Mouse (Mus musculus): Measurements from ENCODE around the gene Defb28. TPM values are rescaled to one million over a fixed set of nuclear protein-coding genes. Genes with fewer than 3 reads are reported as not detected.

Defb28 gene
- polyA plus RNA-seq, 1 experiment, result not detected

DNA sequence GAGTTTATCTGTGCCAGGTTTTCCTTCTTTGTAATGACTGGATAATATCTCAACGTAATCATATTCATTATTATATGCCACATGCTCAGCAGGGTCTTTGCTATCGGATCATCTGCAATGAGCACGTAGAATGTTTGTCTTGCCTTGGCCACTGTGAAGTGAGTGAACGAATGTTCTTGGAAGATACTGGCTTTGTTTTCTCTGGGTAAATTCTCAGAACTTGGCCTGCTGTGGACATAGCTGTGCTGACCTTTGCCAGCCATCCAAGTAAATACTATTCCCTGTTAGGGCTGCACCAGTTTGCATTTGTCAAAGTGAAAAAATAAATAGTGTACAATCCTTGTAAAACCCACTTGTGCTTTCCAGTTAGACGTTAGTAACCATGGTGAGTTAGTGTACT, 30.1 kb downstream of the Defb28 start:
- Histone ChIP-seq H3K9me3 (peaks cover 1% of the 10 kb centered on the region; the same call in 1 of the 2 replicates), H3K27me3 (replicated peaks) (peaks cover 15% of the 10 kb centered on the region), H3K4me3 (replicated peaks) (no peak overlapping the region), H3K36me3 (replicated peaks; ENCODE audit: low read length) (no peaks in the 10 kb centered on the region), H3K4me1 (no peaks in the 10 kb centered on the region)
- TF ChIP-seq GATA1 (IDR thresholded peaks at IDR 0.05; ENCODE audit: borderline replicate concordance, low read length) (no peak), FLI1 (IDR thresholded peaks at IDR 0.05; ENCODE audit: low read length) (no peak)

DNA sequence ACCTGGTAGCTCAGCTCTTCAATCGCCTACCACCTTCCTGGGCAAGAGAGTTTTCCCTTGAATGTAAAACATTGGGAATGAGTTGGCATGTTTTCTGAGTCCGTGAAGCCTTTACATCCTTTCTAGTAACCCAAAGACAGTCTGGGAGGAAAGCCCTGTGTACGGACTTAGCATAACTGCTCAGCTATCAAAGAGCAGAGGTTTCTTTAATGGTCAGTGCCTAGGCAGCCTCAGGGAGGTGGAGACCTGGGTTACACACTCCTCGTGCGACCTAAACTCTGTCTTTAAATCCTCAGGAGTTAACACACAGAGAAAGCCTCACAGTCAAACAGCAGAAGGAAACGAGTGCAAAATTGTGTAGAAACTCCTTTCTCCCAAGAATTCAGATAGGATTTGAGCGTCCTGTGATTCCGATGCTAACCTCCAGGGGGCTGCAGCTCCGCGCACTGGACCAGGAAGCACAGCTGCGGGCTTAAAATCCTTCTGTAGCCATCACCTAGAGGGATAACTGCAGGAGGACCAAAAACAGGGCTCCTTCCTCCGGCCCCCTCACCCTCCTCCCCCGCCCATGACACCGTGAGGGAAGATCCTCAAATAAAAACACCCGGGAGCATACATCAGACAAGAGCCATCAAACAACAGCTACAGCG, 35.8 kb downstream of the Defb28 start:
- Histone ChIP-seq H3K4me3 (replicated peaks) (peak overlapping the region; percentile 23), H3K36me3 (replicated peaks; ENCODE audit: low read length) (no peaks in the 10 kb centered on the region), H3K4me1 (peaks cover 18% of the 10 kb centered on the region), H3K9me3 (no peaks in the 10 kb centered on the region), H3K27me3 (replicated peaks) (peaks cover 27% of the 10 kb centered on the region)
- TF ChIP-seq FLI1 (IDR thresholded peaks at IDR 0.05; ENCODE audit: low read length) (no peak), GATA1 (IDR thresholded peaks at IDR 0.05; ENCODE audit: borderline replicate concordance, low read length) (no peak)

DNA sequence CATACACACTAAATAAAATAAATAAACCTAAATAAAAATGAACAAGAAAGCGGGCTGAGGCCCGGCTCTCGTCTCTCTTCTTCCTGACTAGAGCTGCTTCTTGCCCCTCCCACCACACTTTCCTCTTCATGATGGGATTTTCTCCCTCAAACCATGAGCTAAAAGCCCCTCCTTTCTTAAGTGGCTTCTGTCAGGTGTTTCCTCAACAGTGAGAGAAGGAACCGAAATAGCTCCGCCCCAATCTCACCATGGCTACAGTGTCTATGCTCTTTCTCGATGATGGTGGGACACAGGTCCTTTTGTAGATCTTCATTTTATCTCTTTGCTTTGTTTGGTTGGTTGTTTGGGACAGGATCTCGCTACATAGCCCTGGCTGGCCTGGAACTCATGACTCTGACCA, 38.6 kb downstream of the Defb28 start:
- Histone ChIP-seq H3K4me3 (replicated peaks) (no peak overlapping the region), H3K27me3 (replicated peaks) (peaks cover 30% of the 10 kb centered on the region), H3K9me3 (peaks cover 7% of the 10 kb centered on the region), H3K4me1 (peaks cover 24% of the 10 kb centered on the region), H3K36me3 (replicated peaks; ENCODE audit: low read length) (no peaks in the 10 kb centered on the region)
- TF ChIP-seq GATA1 (IDR thresholded peaks at IDR 0.05; ENCODE audit: borderline replicate concordance, low read length) (no peak), FLI1 (IDR thresholded peaks at IDR 0.05; ENCODE audit: low read length) (no peak)

DNA sequence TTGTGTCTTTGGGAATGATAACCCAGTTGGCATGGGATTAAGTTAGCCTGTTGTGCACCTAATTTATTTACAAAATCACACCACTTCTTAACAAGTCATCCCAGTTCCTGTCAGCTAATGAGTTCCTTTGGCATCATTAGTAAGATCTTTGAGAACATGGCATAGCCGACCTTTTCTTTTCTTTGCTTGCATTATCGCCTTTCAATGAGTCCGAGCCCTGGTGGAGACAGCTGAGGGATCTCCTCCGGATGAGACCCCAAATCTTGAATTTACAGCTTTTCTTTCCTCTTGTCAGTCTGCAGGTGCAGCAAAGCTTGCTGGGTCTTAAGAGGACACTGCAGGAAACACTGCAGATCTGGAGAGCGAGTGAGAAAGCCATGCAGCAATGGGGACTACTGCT, 51.0 kb downstream of the Defb28 start, which contains the start of gene Gm17416:
TSS of gene Gm17416 (plus strand) at position 301 of the 400 bp plus-strand sequence.
- no peaks in the 10 kb centered on the region for H3K36me3 ChIP-seq (replicated peaks; ENCODE audit: low read length)
- H3K4me3 ChIP-seq (replicated peaks), result no peak within 1 kb of the TSS
- peaks cover 55% of the 10 kb centered on the region for H3K27me3 ChIP-seq (replicated peaks)
- TF ChIP-seq FLI1 (IDR thresholded peaks at IDR 0.05; ENCODE audit: low read length) (no peak), GATA1 (IDR thresholded peaks at IDR 0.05; ENCODE audit: borderline replicate concordance, low read length) (no peak)
- H3K4me1 ChIP-seq, result 0 out of 2 replicates have a peak, but pooled peaks cover 4% of the 10 kb centered on the region
- peaks cover 13% of the 10 kb centered on the region for H3K9me3 ChIP-seq

GRCm38 (mm10) chr2:152569881-152570280, 51.8 kb downstream of the Defb28 start:
- H3K9me3 ChIP-seq, result peaks cover 13% of the 10 kb centered on the region
- H3K4me3 ChIP-seq (replicated peaks), result no peak overlapping the region
- H3K36me3 ChIP-seq (replicated peaks; ENCODE audit: low read length), result no peaks in the 10 kb centered on the region
- H3K27me3 ChIP-seq (replicated peaks), result peaks cover 60% of the 10 kb centered on the region
- no peak for TF ChIP-seq GATA1 (IDR thresholded peaks at IDR 0.05; ENCODE audit: borderline replicate concordance, low read length)
- no peak for TF ChIP-seq FLI1 (IDR thresholded peaks at IDR 0.05; ENCODE audit: low read length)
- H3K4me1 ChIP-seq, result 0 out of 2 replicates have a peak, but pooled peaks cover 4% of the 10 kb centered on the region

GRCm38 (mm10) chr2:152570313-152570712, 52.3 kb downstream of the Defb28 start:
- H3K4me3 ChIP-seq (replicated peaks), result no peak overlapping the region
- H3K27me3 ChIP-seq (replicated peaks), result peaks cover 59% of the 10 kb centered on the region
- TF ChIP-seq GATA1 (IDR thresholded peaks at IDR 0.05; ENCODE audit: borderline replicate concordance, low read length) (no peak), FLI1 (IDR thresholded peaks at IDR 0.05; ENCODE audit: low read length) (no peak)

More at GRCm38 (mm10) chr2:152570313-152570712, 52.3 kb downstream of the Defb28 start:
- Histone ChIP-seq H3K9me3 (peaks cover 13% of the 10 kb centered on the region), H3K36me3 (replicated peaks; ENCODE audit: low read length) (no peaks in the 10 kb centered on the region), H3K4me1 (0 out of 2 replicates have a peak, but pooled peaks cover 4% of the 10 kb centered on the region)

Other genes with a start within 250 kb of the Defb28 start
- gene Tbc1d20, start 224.4 kb upstream of the Defb28 start, polyA plus RNA-seq (2012; ENCODE audit: insufficient read depth, low replicate concordance), result 6.9 and 22.2 TPM in 2 replicates
- 152 and 308 TPM in 2 replicates for gene Rbck1, start 185.6 kb upstream of the Defb28 start, polyA plus RNA-seq (2012; ENCODE audit: insufficient read depth, low replicate concordance)
- 26.3 and 95.5 TPM in 2 replicates for gene Trib3, start 174.2 kb upstream of the Defb28 start, polyA plus RNA-seq (2012; ENCODE audit: insufficient read depth, low replicate concordance)
- gene Nrsn2, start 141.6 kb upstream of the Defb28 start, polyA plus RNA-seq (2012; ENCODE audit: insufficient read depth, low replicate concordance), result 1.2 TPM in 1 of 2 replicates, not detected in the other
- gene Sox12, start 120.2 kb upstream of the Defb28 start, polyA plus RNA-seq (2012; ENCODE audit: insufficient read depth, low replicate concordance), result 7.8 and 11.7 TPM in 2 replicates
- 3.6 and 7.9 TPM in 2 replicates for gene Zcchc3, start 103.2 kb upstream of the Defb28 start, polyA plus RNA-seq (2012; ENCODE audit: insufficient read depth, low replicate concordance)
- not detected in 2 replicates for gene 6820408C15Rik, start 102.7 kb upstream of the Defb28 start, polyA plus RNA-seq (2012; ENCODE audit: insufficient read depth, low replicate concordance)
- gene Defb23, start 53.6 kb upstream of the Defb28 start, polyA plus RNA-seq (2012; ENCODE audit: insufficient read depth, low replicate concordance), result not detected in 2 replicates
- gene Defb20, start 41.2 kb upstream of the Defb28 start, polyA plus RNA-seq (2012; ENCODE audit: insufficient read depth, low replicate concordance), result not detected in 2 replicates
- not detected in 2 replicates for gene Defb22, start 28.1 kb upstream of the Defb28 start, polyA plus RNA-seq (2012; ENCODE audit: insufficient read depth, low replicate concordance)
- gene Defb26, start 6.6 kb upstream of the Defb28 start, polyA plus RNA-seq (2012; ENCODE audit: insufficient read depth, low replicate concordance), result not detected in 2 replicates
- gene Defb29, start 21.8 kb downstream of the Defb28 start, polyA plus RNA-seq (2012; ENCODE audit: insufficient read depth, low replicate concordance), result not detected in 2 replicates
- gene Gm17416, start 51.1 kb downstream of the Defb28 start, polyA plus RNA-seq (2012; ENCODE audit: insufficient read depth, low replicate concordance), result not detected in 2 replicates
- not detected in 2 replicates for gene Defb21, start 54.5 kb downstream of the Defb28 start, polyA plus RNA-seq (2012; ENCODE audit: insufficient read depth, low replicate concordance)
- not detected in 2 replicates for gene Defb19, start 62.1 kb downstream of the Defb28 start, polyA plus RNA-seq (2012; ENCODE audit: insufficient read depth, low replicate concordance)
- not detected in 2 replicates for gene Defb45, start 81.1 kb downstream of the Defb28 start, polyA plus RNA-seq (2012; ENCODE audit: insufficient read depth, low replicate concordance)
- not detected in 2 replicates for gene Defb36, start 86.1 kb downstream of the Defb28 start, polyA plus RNA-seq (2012; ENCODE audit: insufficient read depth, low replicate concordance)
- not detected in 2 replicates for gene Defb25, start 104.8 kb downstream of the Defb28 start, polyA plus RNA-seq (2012; ENCODE audit: insufficient read depth, low replicate concordance)
- not detected in 2 replicates for gene Rem1, start 108.7 kb downstream of the Defb28 start, polyA plus RNA-seq (2012; ENCODE audit: insufficient read depth, low replicate concordance)
- gene H13, start 151.2 kb downstream of the Defb28 start, polyA plus RNA-seq (2012; ENCODE audit: insufficient read depth, low replicate concordance), result 88.7 and 308 TPM in 2 replicates
- not detected in 2 replicates for gene Mcts2, start 168.8 kb downstream of the Defb28 start, polyA plus RNA-seq (2012; ENCODE audit: insufficient read depth, low replicate concordance)
- 9.3 and 45.9 TPM in 2 replicates for gene Id1, start 218.0 kb downstream of the Defb28 start, polyA plus RNA-seq (2012; ENCODE audit: insufficient read depth, low replicate concordance)
- gene Cox4i2, start 235.9 kb downstream of the Defb28 start, polyA plus RNA-seq (2012; ENCODE audit: insufficient read depth, low replicate concordance), result 2.8 TPM in 1 of 2 replicates, not detected in the other